Mouse (Mus musculus) neural tube, embryonic 15.5 days (tissue): ENCODE results near the gene Nup107. TPM values are rescaled to one million over a fixed set of nuclear protein-coding genes. Genes with fewer than 3 reads are reported as not detected.
A peak's percentile ranks its signal among the peaks of the same experiment; 100 is the strongest.

ENCODE experiments used
- ATAC-seq: fragments of 200-750 bp; cut with Nextera tagmentation; 2 replicates; pipeline ENCODE4 v1.8.0; 2017; ENCODE audit warnings: mild to moderate bottlenecking, moderate TSS enrichment, moderate library complexity; ENCODE audit not compliant: low FRiP score
- H3K27ac ChIP-seq: fragments of 300-500 bp; sonication (generic); replicated peaks from 2 replicates; pipeline ENCODE4 v1.5.1; 2015; ENCODE audit warnings: mild to moderate bottlenecking, inconsistent platforms
- H3K27me3 ChIP-seq: fragments of 300-500 bp; sonication (generic); replicated peaks from 2 replicates; pipeline ENCODE4 v1.6.1; 2015; ENCODE audit warnings: inconsistent platforms
- H3K36me3 ChIP-seq: fragments of 300-500 bp; sonication (generic); 2 replicates; pipeline ENCODE4 v1.6.1; 2015; ENCODE audit warnings: inconsistent platforms
- H3K4me1 ChIP-seq: fragments of 300-500 bp; sonication (generic); 2 replicates; pipeline ENCODE4 v1.6.1; 2015; ENCODE audit warnings: inconsistent platforms
- H3K4me2 ChIP-seq: fragments of 300-500 bp; sonication (generic); 2 replicates; pipeline ENCODE4 v1.6.1; 2015; ENCODE audit warnings: inconsistent platforms, mild to moderate bottlenecking, moderate library complexity
- H3K4me3 ChIP-seq: fragments of 300-500 bp; sonication (generic); replicated peaks from 2 replicates; pipeline ENCODE4 v1.5.1; 2015; ENCODE audit warnings: mild to moderate bottlenecking, inconsistent platforms
- H3K9ac ChIP-seq: fragments of 300-500 bp; sonication (generic); replicated peaks from 2 replicates; pipeline ENCODE4 v1.6.1; 2015; ENCODE audit warnings: mild to moderate bottlenecking, inconsistent platforms
- H3K9me3 ChIP-seq: fragments of 300-500 bp; sonication (generic); replicated peaks from 2 replicates; pipeline ENCODE4 v1.6.1; 2016; ENCODE audit warnings: inconsistent platforms
- WGBS: fragments of 180-500 bp; shearing (Covaris S2); methylation state at CpG from one replicate; pipeline ENCODE4 v1.1.7; 2015; ENCODE audit warnings: mixed read lengths; 5-methylcytosine and 5-hydroxymethylcytosine counted together
- polyA plus RNA-seq: library from polyadenylated mRNA; unstranded; fragments of >200 nt; fragmentation: Nextera tagmentation; extraction: Ambion mirVana; gene quantifications from 2 replicates; pipeline ENCODE4 v1.2.1, GENCODE M21; 2015

Nup107 gene
- 28.2 and 34.6 TPM in 2 replicates for polyA plus RNA-seq

GRCm38 (mm10) chr10:117792141-117793091 is at the start of gene Nup107:
Gene Nup107 (minus strand): TSS chr10:117792705.
- H3K4me2 ChIP-seq = peak within 1 kb of the TSS; percentile 85
- no peaks in the 10 kb centered on the region for H3K27me3 ChIP-seq
- peaks cover 5% of the 10 kb centered on the region; the same call in 1 of the 2 replicates for H3K36me3 ChIP-seq
- H3K9me3 ChIP-seq = 0 out of 2 replicates have a peak, but pooled peaks cover 3% of the 10 kb centered on the region
- ATAC-seq = peak; percentile 98
- under 1% methylated on average over 75 of the region's 75 CpGs for WGBS
- peak within 1 kb of the TSS; percentile 93 for H3K4me3 ChIP-seq
- H3K4me1 ChIP-seq = peaks cover 21% of the 10 kb centered on the region
- peak within 1 kb of the TSS; percentile 72 for H3K9ac ChIP-seq
- H3K27ac ChIP-seq = peak within 1 kb of the TSS; percentile 79

- no peak overlapping the region for H3K4me3 ChIP-seq
- H3K36me3 ChIP-seq = no peaks in the 10 kb centered on the region
- 96% methylated on average over 1 of the region's 1 CpGs for WGBS
- H3K27me3 ChIP-seq = no peaks in the 10 kb centered on the region
- no peaks in the 10 kb centered on the region for H3K9me3 ChIP-seq
- no peak for ATAC-seq
- H3K9ac ChIP-seq = no peak overlapping the region
- no peak overlapping the region for H3K4me2 ChIP-seq
- H3K4me1 ChIP-seq = peaks cover 18% of the 10 kb centered on the region
- H3K27ac ChIP-seq = no peak overlapping the region
Measured at GRCm38 (mm10) chr10:117841765-117842164, 49.3 kb upstream of the Nup107 start.

GRCm38 (mm10) chr10:117840431-117840995 is 48.0 kb upstream of the Nup107 start:
- Histone ChIP-seq H3K27me3 (no peaks in the 10 kb centered on the region), H3K4me1 (peaks cover 19% of the 10 kb centered on the region), H3K27ac (no peak overlapping the region), H3K4me2 (no peak overlapping the region), H3K9me3 (no peaks in the 10 kb centered on the region), H3K4me3 (no peak overlapping the region), H3K9ac (no peak overlapping the region), H3K36me3 (no peaks in the 10 kb centered on the region)
- no peak for ATAC-seq
- WGBS = 91% methylated on average over 5 of the region's 5 CpGs

- Histone ChIP-seq H3K36me3 (no peaks in the 10 kb centered on the region), H3K4me1 (peaks cover 22% of the 10 kb centered on the region), H3K27me3 (no peaks in the 10 kb centered on the region), H3K9ac (no peak overlapping the region), H3K9me3 (no peaks in the 10 kb centered on the region), H3K27ac (no peak overlapping the region), H3K4me3 (no peak overlapping the region), H3K4me2 (no peak overlapping the region)
- 96% methylated on average over 3 of the region's 3 CpGs for WGBS
- ATAC-seq = no peak
Measured at GRCm38 (mm10) chr10:117839737-117840136, 47.2 kb upstream of the Nup107 start.

GRCm38 (mm10) chr10:117838924-117839323 is 46.4 kb upstream of the Nup107 start:
- H3K36me3 ChIP-seq = no peaks in the 10 kb centered on the region
- H3K27me3 ChIP-seq = no peaks in the 10 kb centered on the region
- no peak overlapping the region for H3K9ac ChIP-seq
- H3K9me3 ChIP-seq = no peaks in the 10 kb centered on the region
- WGBS = 93% methylated on average over 3 of the region's 3 CpGs
- no peak overlapping the region for H3K4me3 ChIP-seq
- no peak for ATAC-seq
- H3K4me1 ChIP-seq = peaks cover 17% of the 10 kb centered on the region
- H3K4me2 ChIP-seq = no peak overlapping the region
- no peak overlapping the region for H3K27ac ChIP-seq

- no peak overlapping the region for H3K4me3 ChIP-seq
- peaks cover 7% of the 10 kb centered on the region for H3K4me1 ChIP-seq
- no peaks in the 10 kb centered on the region for H3K27me3 ChIP-seq
- H3K27ac ChIP-seq = no peak overlapping the region
- H3K9me3 ChIP-seq = no peaks in the 10 kb centered on the region
- no peak for ATAC-seq
- no peaks in the 10 kb centered on the region for H3K36me3 ChIP-seq
- H3K4me2 ChIP-seq = no peak overlapping the region
- 95% methylated on average over 2 of the region's 2 CpGs for WGBS
- H3K9ac ChIP-seq = no peak overlapping the region
Measured at GRCm38 (mm10) chr10:117836354-117836753, 43.8 kb upstream of the Nup107 start.

- no peak overlapping the region for H3K27ac ChIP-seq
- no peak overlapping the region for H3K4me2 ChIP-seq
- no peaks in the 10 kb centered on the region for H3K27me3 ChIP-seq
- no peak for ATAC-seq
- peaks cover 7% of the 10 kb centered on the region for H3K4me1 ChIP-seq
- H3K9ac ChIP-seq = no peak overlapping the region
- no peak overlapping the region for H3K4me3 ChIP-seq
- no peaks in the 10 kb centered on the region for H3K36me3 ChIP-seq
- H3K9me3 ChIP-seq = no peaks in the 10 kb centered on the region
- 46% methylated on average over 5 of the region's 5 CpGs for WGBS
Measured at GRCm38 (mm10) chr10:117835453-117835852, 42.9 kb upstream of the Nup107 start.

GRCm38 (mm10) chr10:117830797-117831196 is 38.3 kb upstream of the Nup107 start:
- Histone ChIP-seq H3K36me3 (no peaks in the 10 kb centered on the region), H3K9me3 (no peaks in the 10 kb centered on the region), H3K4me2 (no peak overlapping the region), H3K4me1 (peaks cover 11% of the 10 kb centered on the region), H3K27ac (no peak overlapping the region), H3K4me3 (no peak overlapping the region), H3K27me3 (no peaks in the 10 kb centered on the region), H3K9ac (no peak overlapping the region)
- WGBS = 92% methylated on average over 3 of the region's 3 CpGs
- ATAC-seq = no peak

- Histone ChIP-seq H3K9ac (no peak overlapping the region), H3K4me1 (peaks cover 15% of the 10 kb centered on the region), H3K9me3 (no peaks in the 10 kb centered on the region), H3K4me2 (no peak overlapping the region), H3K27me3 (no peaks in the 10 kb centered on the region), H3K27ac (no peak overlapping the region), H3K36me3 (no peaks in the 10 kb centered on the region), H3K4me3 (no peak overlapping the region)
- 96% methylated on average over 7 of the region's 7 CpGs for WGBS
- no peak for ATAC-seq
Measured at GRCm38 (mm10) chr10:117829472-117830155, 37.1 kb upstream of the Nup107 start.

- no peak overlapping the region for H3K27ac ChIP-seq
- 0 out of 2 replicates have a peak, but pooled peaks cover 4% of the 10 kb centered on the region for H3K36me3 ChIP-seq
- H3K9me3 ChIP-seq = no peaks in the 10 kb centered on the region
- 84% methylated on average over 4 of the region's 4 CpGs for WGBS
- H3K27me3 ChIP-seq = no peaks in the 10 kb centered on the region
- ATAC-seq = no peak
- H3K4me1 ChIP-seq = peaks cover 15% of the 10 kb centered on the region
- H3K4me2 ChIP-seq = no peak overlapping the region
- no peak overlapping the region for H3K9ac ChIP-seq
- no peak overlapping the region for H3K4me3 ChIP-seq
Measured at GRCm38 (mm10) chr10:117829022-117829421, 36.5 kb upstream of the Nup107 start.

- Histone ChIP-seq H3K4me2 (no peak overlapping the region), H3K27ac (no peak overlapping the region), H3K36me3 (peaks cover 5% of the 10 kb centered on the region; the same call in 1 of the 2 replicates), H3K4me3 (no peak overlapping the region), H3K9ac (no peak overlapping the region), H3K9me3 (no peaks in the 10 kb centered on the region), H3K27me3 (no peaks in the 10 kb centered on the region), H3K4me1 (peaks cover 15% of the 10 kb centered on the region)
- no peak for ATAC-seq
- 82% methylated on average over 4 of the region's 4 CpGs for WGBS
Measured at GRCm38 (mm10) chr10:117828536-117828935, 36.0 kb upstream of the Nup107 start.
